Mouse (Mus musculus) MEL (cell line): ENCODE results near the gene Kncn.

ENCODE experiments used
- CTCF ChIP-seq, 3 experiments: IDR thresholded peaks in 2 of 3; conservative IDR thresholded peaks in 1 of 3; 2 replicates each; pipeline ENCODE4 v1.5.1; 2011 to 2012; ENCODE audit warnings: low read length in 3 of 3, low read depth in 2 of 3, mild to moderate bottlenecking in 2 of 3, improper control_type of control experiment in 1 of 3, inconsistent platforms in 1 of 3, mixed read lengths in 1 of 3, moderate library complexity in 1 of 3; ENCODE audit not compliant: control insufficient read depth in 1 of 3, insufficient read depth in 1 of 3, poor library complexity in 1 of 3, severe bottlenecking in 1 of 3
- MAFK ChIP-seq: IDR thresholded peaks from 2 replicates; pipeline ENCODE4 v1.6.1; 2011; ENCODE audit warnings: low read depth, mild to moderate bottlenecking, low read length, improper control_type of control experiment, borderline replicate concordance
- NELFE ChIP-seq: IDR thresholded peaks from 2 replicates; pipeline ENCODE4 v1.6.1; 2011; ENCODE audit warnings: low read depth, low read length, improper control_type of control experiment
- POLR2A ChIP-seq, 2 experiments: IDR thresholded peaks; 2 replicates each; pipeline ENCODE4 v1.6.1; 2011 to 2012; ENCODE audit warnings: low read length in 2 of 2, mild to moderate bottlenecking in 2 of 2, control low read depth in 1 of 2, improper control_type of control experiment in 1 of 2, low read depth in 1 of 2, moderate library complexity in 1 of 2; ENCODE audit not compliant: control insufficient read depth in 1 of 2, insufficient read depth in 1 of 2, poor library complexity in 1 of 2
- RAD21 ChIP-seq: IDR thresholded peaks from 2 replicates; pipeline ENCODE4 v1.6.1; 2011; ENCODE audit warnings: mild to moderate bottlenecking, low read depth, low read length, improper control_type of control experiment
- SMC3 ChIP-seq: IDR thresholded peaks from 2 replicates; pipeline ENCODE4 v1.6.1; 2011; ENCODE audit warnings: low read depth, low read length, improper control_type of control experiment
- ZMIZ1 ChIP-seq: IDR thresholded peaks from 2 replicates; pipeline ENCODE4 v1.6.1; 2012; ENCODE audit warnings: low read depth, mild to moderate bottlenecking, inconsistent platforms, low read length, improper control_type of control experiment, moderate library complexity

DNA sequence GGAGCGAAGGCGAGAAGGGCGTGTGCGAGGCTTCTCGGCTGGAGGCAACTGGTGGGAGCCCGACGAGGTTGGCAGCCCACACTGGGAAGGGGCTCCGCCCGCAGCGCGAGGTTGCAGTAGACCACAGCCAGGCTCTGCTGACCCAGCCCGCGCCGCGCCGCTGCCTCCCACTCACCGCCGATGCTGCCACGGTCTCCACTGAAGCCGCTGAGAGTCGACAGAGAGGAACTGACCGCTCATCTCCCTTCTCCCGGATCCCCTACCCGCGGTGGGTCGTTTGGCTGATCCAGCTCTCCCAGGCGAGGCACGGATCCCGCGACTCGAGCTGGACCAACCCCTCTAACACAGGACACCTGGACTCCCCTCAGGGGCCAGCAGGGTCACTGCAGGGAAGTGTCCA lies 6.4 kb downstream of the Kncn start, which contains the start of gene 6430628N08Rik:
- TF ChIP-seq CTCF (IDR thresholded peaks at IDR 0.05 in 2 of 3, conservative IDR thresholded peaks at IDR 0.05 in 1 of 3; ENCODE audit: control insufficient read depth in 1 of 3, insufficient read depth in 1 of 3, low read depth in 2 of 3, low read length in 3 of 3, poor library complexity in 1 of 3, severe bottlenecking in 1 of 3), result no peak
- no peak for TF ChIP-seq POLR2A (IDR thresholded peaks at IDR 0.05; ENCODE audit: control insufficient read depth in 1 of 2, insufficient read depth in 1 of 2, low read depth in 1 of 2, low read length in 2 of 2, poor library complexity in 1 of 2)
- TF ChIP-seq MAFK, result no peak
- no peak for TF ChIP-seq ZMIZ1
- TF ChIP-seq NELFE, result no peak
- no peak for TF ChIP-seq RAD21
- no peak for TF ChIP-seq SMC3
